Mouse (Mus musculus): ENCODE measurements at regions not wholly inside any gene's neighbourhood (a gene's known extent, or its start where the extent isn't known, plus 50 kb on each side); places are given as distances from the start of the nearest gene placed in this dataset.
A peak's percentile ranks its signal among the peaks of the same experiment; 100 is the strongest.

- no peak for DNase-seq (ENCODE audit: low spot score)
Observed at GRCm38 (mm10) chr13:6395562-6396223, 152.3 kb upstream of the Pitrm1 start.

GRCm38 (mm10) chr13:6397648-6398047 lies 150.3 kb upstream of the Pitrm1 start:
- DNase-seq (ENCODE audit: low spot score): no peak

DNA sequence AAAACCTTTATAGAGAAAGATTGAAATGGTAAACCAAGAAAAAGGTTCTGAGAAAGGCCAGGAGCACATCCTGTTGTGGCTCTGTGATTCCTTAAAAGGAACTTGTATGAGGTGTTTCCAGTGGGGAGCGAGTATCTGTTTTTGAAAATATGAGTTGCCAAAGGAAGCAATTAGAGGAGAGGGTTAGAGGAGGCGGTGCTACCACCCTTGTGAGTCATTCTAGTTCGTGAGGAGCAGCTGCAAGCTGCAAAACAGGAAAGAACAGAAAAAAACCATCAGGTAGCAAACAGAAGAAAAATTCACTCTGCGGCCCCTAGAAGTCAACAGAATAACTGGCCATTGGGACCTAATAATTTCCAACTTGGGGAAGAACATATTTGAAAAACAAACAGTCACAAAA lies 116.1 kb upstream of the Pitrm1 start:
- no peak for DNase-seq (ENCODE audit: low spot score)

DNA sequence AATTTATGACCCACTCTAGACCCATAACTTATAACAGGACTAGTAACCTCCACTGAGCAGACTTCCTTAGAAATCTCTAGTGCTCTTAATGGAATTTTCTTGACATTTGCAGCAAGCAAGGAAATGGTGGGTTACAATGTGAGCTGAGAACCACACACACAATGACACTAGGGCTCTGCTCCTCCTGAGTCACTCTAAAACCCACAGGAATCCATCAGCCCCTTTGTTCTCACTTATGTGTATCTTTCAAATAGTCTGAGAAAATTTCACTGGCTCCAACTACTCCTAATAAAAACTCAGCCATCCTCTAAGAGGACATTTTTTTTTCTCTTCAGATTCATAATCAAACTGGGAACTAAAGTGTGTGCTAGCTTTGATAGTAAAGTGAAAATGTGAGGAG lies 101.0 kb upstream of the Pitrm1 start:
- DNase-seq (ENCODE audit: low spot score): peak; percentile 2

DNA sequence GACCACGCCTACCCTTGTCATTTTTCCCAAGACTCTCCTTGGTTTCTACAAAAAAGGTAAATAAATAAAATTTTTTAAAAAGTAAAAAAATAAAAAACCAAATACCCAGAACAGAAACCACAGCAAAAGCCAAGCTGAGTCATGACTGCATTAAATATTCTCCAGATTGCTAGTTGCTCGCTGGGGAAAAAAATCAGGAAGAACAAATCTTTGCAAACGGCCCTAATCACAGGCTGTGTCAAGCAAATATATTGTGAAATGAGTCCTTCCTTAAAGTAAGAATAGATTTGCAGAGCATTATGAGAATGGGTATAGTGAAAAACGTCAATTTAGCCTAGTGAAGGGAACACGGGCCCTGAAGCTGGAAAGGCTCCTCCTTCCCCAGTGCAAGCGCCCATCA lies 86.6 kb upstream of the Pitrm1 start:
- DNase-seq (ENCODE audit: low spot score): no peak

DNA sequence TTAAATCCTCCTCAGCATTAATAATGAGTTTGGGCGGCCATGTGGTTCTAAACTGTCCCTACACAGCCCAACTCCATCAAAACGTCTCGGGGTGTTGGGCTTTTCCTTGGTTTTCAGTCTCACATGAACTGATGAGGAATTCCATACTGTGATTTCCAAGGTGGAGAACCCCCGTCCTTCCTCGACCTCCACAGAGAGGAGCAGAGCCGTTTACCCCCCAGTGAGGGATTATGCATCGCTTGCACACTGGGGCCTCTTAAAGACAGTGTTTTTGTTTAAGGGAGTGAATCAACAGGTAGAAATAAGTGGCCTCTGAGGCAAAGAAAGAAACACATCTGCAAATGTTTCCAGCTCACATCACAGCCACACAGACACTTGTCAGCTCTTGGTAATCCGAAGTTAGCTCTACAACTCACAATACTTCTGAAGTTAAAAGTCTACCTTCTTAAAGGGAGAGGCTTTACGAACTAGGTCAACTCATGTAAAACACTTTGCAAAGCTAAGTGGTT lies 82.0 kb upstream of the Pitrm1 start:
- no peak for DNase-seq (ENCODE audit: low spot score)

GRCm38 (mm10) chr13:6469446-6470227 lies 78.3 kb upstream of the Pitrm1 start:
- peak; percentile 57 for DNase-seq (ENCODE audit: low spot score)

GRCm38 (mm10) chr13:6470286-6471103 lies 77.5 kb upstream of the Pitrm1 start:
- DNase-seq (ENCODE audit: low spot score): no peak

- DNase-seq (ENCODE audit: low spot score): peak; percentile 90
Observed at GRCm38 (mm10) chr13:6471643-6472042, 76.3 kb upstream of the Pitrm1 start.

DNA sequence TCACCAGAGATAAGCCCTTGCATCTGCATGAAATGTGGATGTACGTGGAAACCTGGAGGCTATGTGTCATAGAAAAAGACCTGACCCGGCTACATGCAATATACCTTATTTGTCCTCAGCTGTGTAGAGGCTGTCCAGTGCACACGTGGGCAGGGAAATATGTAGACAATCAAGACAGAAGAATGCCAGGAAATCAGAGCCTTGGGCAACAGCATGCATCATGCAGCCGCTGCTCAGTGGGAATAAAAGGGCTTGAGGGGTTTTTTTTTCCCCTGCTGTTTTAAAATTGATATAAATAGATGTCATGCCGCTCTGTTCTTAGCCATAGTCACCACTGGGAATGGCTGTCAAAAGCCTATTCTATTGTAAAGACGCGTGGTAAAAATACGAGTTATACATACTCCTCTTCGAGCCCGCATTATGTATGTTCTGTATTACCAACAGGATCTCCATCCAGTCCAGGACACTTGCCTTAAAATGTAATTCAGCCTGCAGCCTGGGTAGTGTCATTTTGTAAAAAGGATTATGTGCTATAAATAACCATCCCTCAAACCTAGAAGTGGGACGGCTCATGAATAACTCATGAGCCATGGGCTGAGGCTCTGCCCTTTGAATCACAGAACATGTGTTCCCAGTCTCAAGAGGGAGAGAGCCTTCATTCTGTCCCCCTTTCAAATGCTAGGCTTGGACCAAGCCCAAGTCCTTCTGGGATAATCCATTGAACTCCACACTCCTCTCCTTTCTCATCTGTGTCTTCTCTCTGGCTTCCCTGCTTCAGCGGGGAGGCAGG lies 74.4 kb upstream of the Pitrm1 start:
- no peak for DNase-seq (ENCODE audit: low spot score)

DNA sequence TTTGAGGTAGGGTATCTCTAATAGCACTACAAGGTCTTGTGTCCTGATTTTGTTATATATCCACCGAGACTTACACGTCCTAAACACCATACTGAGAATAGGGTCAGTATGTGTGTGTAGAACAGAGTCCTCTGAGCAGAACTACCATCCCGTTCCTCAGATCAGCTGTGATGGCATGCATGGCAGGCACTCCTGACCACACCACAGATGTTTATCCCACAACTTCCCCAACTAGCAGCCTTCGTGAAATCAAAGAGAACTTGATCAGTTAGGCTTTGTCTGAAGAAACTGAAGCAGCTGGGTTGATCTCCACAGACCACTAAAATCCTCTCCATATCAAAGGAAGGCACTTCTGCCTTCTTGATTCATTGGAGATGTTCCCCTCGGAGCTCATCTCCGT lies 68.3 kb upstream of the Pitrm1 start:
- no peak for DNase-seq (ENCODE audit: low spot score)

DNA sequence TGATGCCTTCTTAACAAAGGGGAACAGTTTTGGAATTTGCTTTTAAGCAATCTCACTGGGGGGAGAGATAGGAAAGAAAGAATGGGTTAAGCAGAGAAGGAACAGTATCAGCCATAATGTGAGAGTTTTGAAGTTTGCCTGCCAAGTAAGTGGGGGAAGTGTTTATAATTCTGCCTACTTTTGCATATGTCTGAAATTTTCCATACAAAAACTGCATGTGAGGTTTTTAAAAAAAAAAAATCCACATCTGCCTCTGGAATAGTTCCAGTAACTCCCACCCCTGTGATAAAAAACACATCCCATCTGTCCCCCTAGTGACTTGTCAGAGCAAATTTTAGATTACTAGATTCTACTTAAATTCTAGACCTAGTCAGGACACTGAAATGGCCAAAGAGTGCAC lies 63.5 kb upstream of the Pitrm1 start:
- no peak for DNase-seq (ENCODE audit: low spot score)

DNA sequence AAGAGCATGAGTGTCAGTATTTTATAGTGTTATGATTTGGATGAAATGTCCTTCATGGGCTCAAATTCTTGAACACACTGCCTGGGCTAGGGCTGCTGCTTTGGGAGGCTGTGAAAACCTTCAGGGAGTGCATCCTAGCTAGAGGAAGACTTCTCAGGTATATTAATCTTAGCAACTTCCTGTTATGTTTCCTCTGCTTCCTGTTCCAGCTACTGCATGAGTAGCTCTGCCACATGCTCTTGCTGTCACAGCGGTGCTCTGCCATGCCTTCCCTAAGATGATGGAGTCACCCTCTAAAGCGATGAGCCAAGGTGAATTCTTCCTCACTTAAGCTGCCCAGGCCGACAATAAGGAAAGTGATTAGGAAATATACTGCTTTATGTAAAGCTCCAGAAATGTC lies 60.1 kb upstream of the Pitrm1 start:
- DNase-seq (ENCODE audit: low spot score): no peak

DNA sequence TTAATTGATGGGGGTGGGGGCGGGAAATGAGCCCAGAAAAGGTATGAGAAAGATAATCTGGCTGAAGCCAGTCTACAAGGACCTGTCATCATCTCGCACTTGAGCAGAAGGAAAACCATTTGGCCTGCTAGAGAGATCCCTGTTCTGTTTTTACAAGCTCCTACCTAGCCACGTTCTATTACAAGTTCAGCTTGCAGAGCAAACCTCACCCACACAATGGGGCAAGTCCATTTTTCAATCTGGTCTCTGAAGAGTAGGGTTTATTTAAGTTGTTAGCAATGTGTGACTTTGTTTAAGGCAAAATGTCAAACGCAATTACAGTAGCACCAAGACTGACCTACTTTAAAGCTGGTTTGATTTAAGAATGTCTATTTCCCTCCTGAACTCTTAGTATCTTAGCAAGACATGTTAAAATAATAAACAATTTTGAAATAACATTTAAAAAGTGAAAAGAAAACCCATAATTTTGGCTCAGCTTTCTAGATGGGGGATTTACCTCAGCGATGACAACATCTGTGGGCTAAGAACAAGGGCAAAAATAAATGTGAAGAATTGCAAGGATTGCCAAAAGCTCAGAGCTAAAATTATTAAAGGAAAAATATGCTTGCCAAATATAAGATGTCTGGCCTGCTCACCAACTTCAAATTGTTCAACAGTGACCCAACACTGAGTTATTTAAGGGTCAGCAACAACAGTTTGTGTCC lies 54.9 kb upstream of the Pitrm1 start:
- DNase-seq (ENCODE audit: low spot score): no peak
